Mouse (Mus musculus) embryonic facial prominence, embryonic 13.5 days (tissue): ENCODE results near the gene Ephb4. TPM values are rescaled to one million over a fixed set of nuclear protein-coding genes. Genes with fewer than 3 reads are reported as not detected.
A peak's percentile ranks its signal among the peaks of the same experiment; 100 is the strongest.

Experiments used
- ATAC-seq: fragments of 200-750 bp; cut with Nextera tagmentation; 2 replicates; pipeline ENCODE4 v1.8.0; 2017; ENCODE audit warnings: low read depth; ENCODE audit not compliant: insufficient number of reproducible peaks, insufficient read depth, low FRiP score, low TSS enrichment
- H3K27ac ChIP-seq: fragments of 300-500 bp; sonication (generic); 2 replicates; pipeline ENCODE4 v1.5.1; 2015; ENCODE audit warnings: moderate library complexity, mild to moderate bottlenecking, inconsistent platforms
- H3K27me3 ChIP-seq: fragments of 300-500 bp; sonication (generic); 2 replicates; pipeline ENCODE4 v1.6.1; 2015; ENCODE audit warnings: mild to moderate bottlenecking, inconsistent platforms
- H3K36me3 ChIP-seq: fragments of 300-500 bp; sonication (generic); 2 replicates; pipeline ENCODE4 v1.6.1; 2015; ENCODE audit warnings: mild to moderate bottlenecking, inconsistent platforms
- H3K4me1 ChIP-seq: fragments of 300-500 bp; sonication (generic); 2 replicates; pipeline ENCODE4 v1.6.1; 2015; ENCODE audit warnings: inconsistent platforms
- H3K4me2 ChIP-seq: fragments of 300-500 bp; sonication (generic); 2 replicates; pipeline ENCODE4 v1.6.1; 2015; ENCODE audit warnings: moderate library complexity, mild to moderate bottlenecking, inconsistent platforms
- H3K4me3 ChIP-seq: fragments of 300-500 bp; sonication (generic); 2 replicates; pipeline ENCODE4 v1.5.1; 2015; ENCODE audit warnings: mild to moderate bottlenecking, inconsistent platforms
- H3K9ac ChIP-seq: fragments of 300-500 bp; sonication (generic); 2 replicates; pipeline ENCODE4 v1.6.1; 2015; ENCODE audit warnings: mild to moderate bottlenecking, inconsistent platforms
- H3K9me3 ChIP-seq: fragments of 300-500 bp; sonication (generic); 2 replicates; pipeline ENCODE4 v1.6.1; 2016; ENCODE audit warnings: inconsistent platforms
- WGBS: fragments of 180-500 bp; shearing (Covaris S2); methylation state at CpG from one replicate; pipeline ENCODE4 v1.1.7; 2015; ENCODE audit warnings: mixed read lengths; 5-methylcytosine and 5-hydroxymethylcytosine counted together
- polyA plus RNA-seq: library from polyadenylated mRNA; unstranded; fragments of >200 nt; fragmentation: Nextera tagmentation; extraction: Ambion mirVana; gene quantifications from 2 replicates; pipeline ENCODE4 v1.2.1, GENCODE M21; 2015

Gene Ephb4
- polyA plus RNA-seq, 1 experiment from 2014 or later: 71.0 TPM

- Histone ChIP-seq H3K9ac (no peak overlapping the region), H3K36me3 (peaks cover 56% of the 10 kb centered on the region), H3K4me2 (no peak overlapping the region), H3K4me3 (no peak overlapping the region), H3K27ac (0 out of 2 replicates have a peak overlapping the region, but pooled peaks have one; percentile 23), H3K9me3 (no peaks in the 10 kb centered on the region), H3K4me1 (peaks cover 31% of the 10 kb centered on the region; the same call in 1 of the 2 replicates), H3K27me3 (no peaks in the 10 kb centered on the region)
- no peak for ATAC-seq
- WGBS: 31% methylated on average over 2 of the region's 2 CpGs
These were observed 25.7 kb downstream of the Ephb4 start for GRCm38 (mm10) chr5:137375627-137376026.

DNA sequence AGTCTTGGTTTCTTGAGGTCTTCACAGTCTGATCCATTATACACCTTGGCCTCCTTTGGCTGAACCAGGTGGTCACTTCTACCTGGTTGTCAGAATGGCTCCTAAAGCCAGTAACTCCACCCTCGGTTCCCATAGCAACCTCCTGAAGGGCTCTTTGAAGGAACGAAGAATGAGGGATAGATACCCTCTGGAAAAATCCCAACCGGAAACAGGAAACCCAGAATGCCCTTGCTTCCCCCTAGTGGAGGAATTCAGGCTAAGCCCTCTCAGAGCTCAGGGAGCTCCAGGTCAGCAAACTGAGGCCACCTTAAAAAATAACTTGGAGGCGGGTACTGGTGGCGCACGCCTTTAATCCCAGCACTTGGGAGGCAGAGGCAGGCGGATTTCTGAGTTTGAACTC lies 26.3 kb downstream of the Ephb4 start:
- H3K4me2 ChIP-seq: no peak overlapping the region
- H3K9me3 ChIP-seq: no peaks in the 10 kb centered on the region
- no peaks in the 10 kb centered on the region for H3K27me3 ChIP-seq
- H3K27ac ChIP-seq: no peak overlapping the region
- no peak overlapping the region for H3K4me3 ChIP-seq
- peaks cover 31% of the 10 kb centered on the region; the same call in 1 of the 2 replicates for H3K4me1 ChIP-seq
- 32% methylated on average over 7 of the region's 7 CpGs for WGBS
- no peak; the same call in 1 of the 2 replicates for ATAC-seq
- H3K9ac ChIP-seq: no peak overlapping the region
- peaks cover 50% of the 10 kb centered on the region for H3K36me3 ChIP-seq

DNA sequence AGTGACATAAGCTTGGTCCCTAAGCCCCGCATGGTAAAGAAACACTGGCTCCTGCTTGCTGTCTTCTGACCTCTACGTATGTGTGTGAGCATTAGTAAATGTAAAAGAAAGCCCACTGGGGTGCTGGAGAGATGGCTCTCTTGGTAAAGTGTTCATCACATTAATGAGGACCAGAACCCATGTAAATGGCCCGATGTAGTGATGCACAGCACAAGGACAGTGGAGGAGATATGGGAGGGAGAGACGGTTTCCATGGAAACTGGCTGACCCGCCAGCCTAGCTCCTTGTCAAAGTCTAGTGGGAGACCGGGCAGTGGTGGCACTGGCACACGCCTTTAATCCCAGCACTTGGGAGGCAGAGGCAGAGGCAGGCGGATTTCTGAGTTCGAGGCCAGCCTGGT lies 26.8 kb downstream of the Ephb4 start:
- Histone ChIP-seq H3K36me3 (peaks cover 45% of the 10 kb centered on the region), H3K27ac (no peak overlapping the region), H3K4me3 (no peak overlapping the region), H3K9ac (no peak overlapping the region), H3K9me3 (no peaks in the 10 kb centered on the region), H3K27me3 (no peaks in the 10 kb centered on the region), H3K4me2 (no peak overlapping the region), H3K4me1 (peaks cover 31% of the 10 kb centered on the region; the same call in 1 of the 2 replicates)
- 56% methylated on average over 9 of the region's 9 CpGs for WGBS
- no peak for ATAC-seq

- Histone ChIP-seq H3K9me3 (no peaks in the 10 kb centered on the region), H3K27me3 (no peaks in the 10 kb centered on the region), H3K36me3 (peaks cover 40% of the 10 kb centered on the region), H3K9ac (no peak overlapping the region), H3K27ac (peak overlapping the region; percentile 23; the same call in 1 of the 2 replicates), H3K4me3 (peak overlapping the region; percentile 12; the same call in 1 of the 2 replicates), H3K4me1 (peaks cover 31% of the 10 kb centered on the region; the same call in 1 of the 2 replicates), H3K4me2 (peak overlapping the region; percentile 48)
- ATAC-seq: no peak
- whole genome bisulfite sequencing: 18% methylated on average over 10 of the region's 11 CpGs
These were observed 27.3 kb downstream of the Ephb4 start for GRCm38 (mm10) chr5:137377176-137377575.

DNA sequence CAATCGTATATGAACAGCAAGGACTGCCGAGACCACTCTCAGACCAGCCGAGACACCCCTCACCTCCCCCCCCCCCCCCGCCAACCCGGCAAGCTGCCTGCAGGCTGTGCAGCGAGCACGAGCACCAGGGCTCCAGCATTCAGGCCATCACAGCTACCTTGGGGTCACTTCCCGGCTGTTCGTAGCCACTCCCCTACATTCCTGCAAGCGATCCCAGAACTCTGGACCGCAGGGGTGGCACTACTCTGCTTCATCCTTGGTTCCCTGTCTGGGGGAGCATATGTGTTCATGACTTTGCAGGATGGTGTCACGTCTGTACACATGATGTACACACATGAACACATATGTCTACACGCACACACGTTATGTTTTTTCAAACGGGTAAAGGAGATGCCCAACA lies 27.7 kb downstream of the Ephb4 start:
- no peaks in the 10 kb centered on the region for H3K9me3 ChIP-seq
- H3K4me1 ChIP-seq: peaks cover 31% of the 10 kb centered on the region; the same call in 1 of the 2 replicates
- ATAC-seq: no peak
- H3K4me2 ChIP-seq: peak overlapping the region; percentile 48
- peaks cover 36% of the 10 kb centered on the region for H3K36me3 ChIP-seq
- WGBS: 25% methylated on average over 12 of the region's 15 CpGs
- no peaks in the 10 kb centered on the region for H3K27me3 ChIP-seq
- no peak overlapping the region for H3K27ac ChIP-seq
- no peak overlapping the region; the same call in 1 of the 2 replicates for H3K4me3 ChIP-seq
- no peak overlapping the region for H3K9ac ChIP-seq

DNA sequence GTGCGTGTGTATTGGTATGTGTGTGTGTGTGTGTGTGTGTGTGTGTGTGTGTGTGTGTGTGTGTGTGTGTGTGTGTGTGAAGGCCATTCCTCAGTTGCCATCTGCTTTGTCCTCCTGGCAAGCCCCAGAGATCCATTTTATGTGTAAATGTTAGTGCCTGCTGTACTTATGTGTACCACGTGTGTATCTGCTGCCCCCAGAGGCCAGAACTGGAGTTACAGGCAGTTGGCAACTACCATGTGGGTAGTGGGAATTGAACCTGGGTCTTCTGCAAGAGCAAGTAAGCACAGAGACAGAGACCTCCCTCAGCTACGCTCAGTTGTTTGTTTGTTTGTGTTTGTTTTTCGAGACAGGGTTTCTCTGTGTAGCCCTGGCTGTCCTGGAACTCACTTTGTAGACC lies 31.2 kb downstream of the Ephb4 start:
- peaks cover 19% of the 10 kb centered on the region; the same call in 1 of the 2 replicates for H3K4me1 ChIP-seq
- H3K36me3 ChIP-seq: 0 out of 2 replicates have a peak, but pooled peaks cover under 1% of the 10 kb centered on the region
- no peak overlapping the region for H3K4me2 ChIP-seq
- no peak overlapping the region for H3K4me3 ChIP-seq
- no peaks in the 10 kb centered on the region for H3K9me3 ChIP-seq
- ATAC-seq: no peak
- no peak overlapping the region for H3K9ac ChIP-seq
- no peak overlapping the region for H3K27ac ChIP-seq
- no peaks in the 10 kb centered on the region for H3K27me3 ChIP-seq
- WGBS: 54% methylated on average over 4 of the region's 4 CpGs

DNA sequence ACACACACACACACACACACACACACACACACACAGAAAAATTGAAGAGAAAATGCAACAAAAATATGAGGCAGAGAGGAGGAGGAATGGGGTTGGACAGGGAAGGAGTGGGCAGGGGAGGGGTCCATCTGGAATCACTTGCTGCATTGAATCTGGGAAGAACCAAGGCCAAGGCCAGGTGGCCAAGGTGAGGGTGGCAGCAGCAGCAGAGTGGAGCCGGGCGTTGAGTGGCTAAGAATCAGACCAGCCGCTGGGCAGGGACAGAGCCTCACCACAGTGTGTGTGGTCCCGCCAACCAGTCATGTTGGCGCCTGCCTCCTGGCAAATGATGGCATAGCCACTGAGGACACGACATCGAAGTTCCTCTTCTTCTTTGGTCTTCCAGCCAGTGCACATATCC lies 33.5 kb downstream of the Ephb4 start:
- no peak for ATAC-seq
- Histone ChIP-seq H3K27ac (no peak overlapping the region), H3K9ac (no peak overlapping the region), H3K9me3 (no peaks in the 10 kb centered on the region), H3K27me3 (no peaks in the 10 kb centered on the region), H3K4me1 (peaks cover 6% of the 10 kb centered on the region; the same call in 1 of the 2 replicates), H3K4me3 (no peak overlapping the region), H3K4me2 (no peak overlapping the region), H3K36me3 (no peaks in the 10 kb centered on the region)
- WGBS: 79% methylated on average over 7 of the region's 7 CpGs

- 82% methylated on average over 7 of the region's 7 CpGs for WGBS
- H3K9me3 ChIP-seq: no peaks in the 10 kb centered on the region
- H3K4me3 ChIP-seq: no peak overlapping the region
- no peaks in the 10 kb centered on the region for H3K4me1 ChIP-seq
- no peak overlapping the region for H3K4me2 ChIP-seq
- H3K36me3 ChIP-seq: no peaks in the 10 kb centered on the region
- H3K27me3 ChIP-seq: no peaks in the 10 kb centered on the region
- no peak overlapping the region for H3K9ac ChIP-seq
- ATAC-seq: no peak
- H3K27ac ChIP-seq: no peak overlapping the region
These were observed 36.8 kb downstream of the Ephb4 start for GRCm38 (mm10) chr5:137386712-137387111.

GRCm38 (mm10) chr5:137391641-137392040 lies 41.7 kb downstream of the Ephb4 start:
- no peak overlapping the region for H3K4me3 ChIP-seq
- 85% methylated on average over 8 of the region's 8 CpGs for WGBS
- no peak overlapping the region for H3K4me2 ChIP-seq
- H3K27ac ChIP-seq: no peak overlapping the region
- H3K27me3 ChIP-seq: no peaks in the 10 kb centered on the region
- no peaks in the 10 kb centered on the region for H3K4me1 ChIP-seq
- H3K9me3 ChIP-seq: no peaks in the 10 kb centered on the region
- H3K9ac ChIP-seq: no peak overlapping the region
- no peak for ATAC-seq
- H3K36me3 ChIP-seq: no peaks in the 10 kb centered on the region

GRCm38 (mm10) chr5:137394456-137394855 lies 44.5 kb downstream of the Ephb4 start:
- no peak overlapping the region for H3K4me2 ChIP-seq
- H3K4me3 ChIP-seq: no peak overlapping the region
- no peak for ATAC-seq
- WGBS: 47% methylated on average over 7 of the region's 7 CpGs
- H3K27ac ChIP-seq: no peak overlapping the region
- H3K36me3 ChIP-seq: no peaks in the 10 kb centered on the region
- H3K27me3 ChIP-seq: no peaks in the 10 kb centered on the region
- H3K9ac ChIP-seq: no peak overlapping the region
- no peaks in the 10 kb centered on the region for H3K9me3 ChIP-seq
- H3K4me1 ChIP-seq: no peaks in the 10 kb centered on the region

DNA sequence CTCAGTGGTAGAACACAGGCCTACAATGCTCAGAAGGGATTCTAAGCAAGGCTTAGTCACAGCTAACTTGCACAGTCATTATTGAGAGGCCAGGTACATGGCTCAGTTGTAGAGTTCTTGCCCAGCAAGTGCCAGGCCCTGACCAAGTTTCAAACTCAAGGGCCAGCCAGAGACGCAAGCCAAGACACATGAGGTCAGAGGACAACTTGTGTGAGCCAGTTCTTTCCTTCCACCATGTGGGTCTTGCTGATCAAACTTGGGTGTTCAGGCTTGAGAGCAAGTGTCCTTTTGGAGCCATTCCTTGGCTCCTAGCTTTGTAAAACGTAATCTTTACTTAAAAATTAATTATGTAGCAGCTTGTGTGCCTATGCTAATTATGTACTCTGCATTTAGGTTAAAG lies 54.2 kb downstream of the Ephb4 start:
- Histone ChIP-seq H3K27ac (no peak overlapping the region), H3K9ac (no peak overlapping the region), H3K4me3 (no peak overlapping the region), H3K4me2 (no peak overlapping the region), H3K36me3 (no peaks in the 10 kb centered on the region), H3K27me3 (no peaks in the 10 kb centered on the region), H3K9me3 (no peaks in the 10 kb centered on the region), H3K4me1 (peaks cover 11% of the 10 kb centered on the region)
- ATAC-seq: no peak
- WGBS: 77% methylated on average over 2 of the region's 2 CpGs

DNA sequence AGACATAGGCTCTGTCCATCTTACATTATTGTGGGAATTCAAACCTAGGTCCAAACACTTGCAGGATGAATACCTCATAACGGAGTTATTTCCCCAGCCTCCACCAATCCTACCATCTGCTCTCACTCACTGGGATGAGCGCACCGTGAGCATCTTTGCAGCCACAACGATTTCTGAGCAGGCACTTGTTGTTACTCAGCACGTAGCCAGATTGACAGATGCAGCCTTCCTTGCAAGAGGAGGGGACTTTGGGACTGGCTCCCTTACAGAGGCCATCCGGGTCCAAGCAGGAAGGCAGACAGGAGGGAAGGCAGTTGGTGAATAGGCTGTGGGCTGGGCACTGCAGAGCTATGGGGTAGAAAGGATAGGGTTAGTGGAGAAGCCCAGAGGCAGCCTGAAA lies 59.5 kb downstream of the Ephb4 start:
- Histone ChIP-seq H3K36me3 (no peaks in the 10 kb centered on the region), H3K27ac (no peak overlapping the region), H3K4me3 (no peak overlapping the region), H3K9ac (no peak overlapping the region), H3K4me1 (peaks cover 11% of the 10 kb centered on the region), H3K4me2 (no peak overlapping the region), H3K9me3 (no peaks in the 10 kb centered on the region), H3K27me3 (no peaks in the 10 kb centered on the region)
- 64% methylated on average over 6 of the region's 6 CpGs for WGBS
- ATAC-seq: no peak
